Mouse (Mus musculus): ENCODE measurements at regions not wholly inside any gene's neighbourhood (a gene's known extent, or its start where the extent isn't known, plus 50 kb on each side); places are given as distances from the start of the nearest gene placed in this dataset.

GRCm38 (mm10) chr10:117460366-117460730 is 80.5 kb upstream of the Cpsf6 start:
- H3K36me3 ChIP-seq, result no peaks in the 10 kb centered on the region
- H3K4me3 ChIP-seq, result no peak overlapping the region
- no peak overlapping the region for H3K4me2 ChIP-seq (replicated peaks)
- H3K9me3 ChIP-seq, result no peaks in the 10 kb centered on the region
- no peak overlapping the region for H3K27ac ChIP-seq
- no peak overlapping the region for H3K9ac ChIP-seq
- WGBS, result 89% methylated on average over 6 of the region's 6 CpGs
- H3K4me1 ChIP-seq, result no peaks in the 10 kb centered on the region
- no peak for ATAC-seq (ENCODE audit: insufficient number of reproducible peaks, insufficient read depth, low FRiP score, low TSS enrichment)
- H3K27me3 ChIP-seq, result no peaks in the 10 kb centered on the region

GRCm38 (mm10) chr10:117459651-117460365 is 80.0 kb upstream of the Cpsf6 start:
- H3K9ac ChIP-seq, result no peak overlapping the region; the same call in 1 of the 2 replicates
- no peaks in the 10 kb centered on the region for H3K36me3 ChIP-seq
- 88% methylated on average over 10 of the region's 10 CpGs for WGBS
- no peak overlapping the region for H3K4me3 ChIP-seq
- ATAC-seq (ENCODE audit: insufficient number of reproducible peaks, insufficient read depth, low FRiP score, low TSS enrichment), result no peak
- H3K27ac ChIP-seq, result no peak overlapping the region
- H3K4me2 ChIP-seq (replicated peaks), result no peak overlapping the region
- no peaks in the 10 kb centered on the region for H3K27me3 ChIP-seq
- no peaks in the 10 kb centered on the region for H3K9me3 ChIP-seq
- no peaks in the 10 kb centered on the region for H3K4me1 ChIP-seq

- Histone ChIP-seq H3K9me3 (no peaks in the 10 kb centered on the region), H3K4me3 (no peak overlapping the region), H3K4me1 (no peaks in the 10 kb centered on the region), H3K36me3 (no peaks in the 10 kb centered on the region), H3K9ac (no peak overlapping the region; the same call in 1 of the 2 replicates), H3K27ac (no peak overlapping the region), H3K4me2 (replicated peaks) (no peak overlapping the region), H3K27me3 (no peaks in the 10 kb centered on the region)
- no peak for ATAC-seq (ENCODE audit: insufficient number of reproducible peaks, insufficient read depth, low FRiP score, low TSS enrichment)
- WGBS, result 75% methylated on average over 2 of the region's 2 CpGs
These were observed 79.2 kb upstream of the Cpsf6 start for GRCm38 (mm10) chr10:117459041-117459475.

GRCm38 (mm10) chr10:117458271-117459040 is 78.6 kb upstream of the Cpsf6 start:
- no peaks in the 10 kb centered on the region for H3K4me1 ChIP-seq
- no peak for ATAC-seq (ENCODE audit: insufficient number of reproducible peaks, insufficient read depth, low FRiP score, low TSS enrichment)
- no peak overlapping the region for H3K4me3 ChIP-seq
- no peaks in the 10 kb centered on the region for H3K9me3 ChIP-seq
- H3K4me2 ChIP-seq (replicated peaks), result no peak overlapping the region
- H3K27ac ChIP-seq, result no peak overlapping the region
- H3K9ac ChIP-seq, result no peak overlapping the region
- H3K36me3 ChIP-seq, result no peaks in the 10 kb centered on the region
- 84% methylated on average over 11 of the region's 11 CpGs for WGBS
- no peaks in the 10 kb centered on the region for H3K27me3 ChIP-seq

- WGBS, result 80% methylated on average over 2 of the region's 2 CpGs
- H3K27ac ChIP-seq, result no peak overlapping the region
These were observed 77.8 kb upstream of the Cpsf6 start for GRCm38 (mm10) chr10:117457701-117457950.

GRCm38 (mm10) chr10:117456904-117457700 is 77.3 kb upstream of the Cpsf6 start:
- Histone ChIP-seq H3K4me2 (replicated peaks) (no peak overlapping the region), H3K36me3 (no peaks in the 10 kb centered on the region), H3K27me3 (no peaks in the 10 kb centered on the region), H3K4me1 (no peaks in the 10 kb centered on the region), H3K9ac (no peak overlapping the region), H3K27ac (no peak overlapping the region), H3K9me3 (no peaks in the 10 kb centered on the region), H3K4me3 (no peak overlapping the region)
- ATAC-seq (ENCODE audit: insufficient number of reproducible peaks, insufficient read depth, low FRiP score, low TSS enrichment), result no peak
- 64% methylated on average over 18 of the region's 18 CpGs for WGBS

More at GRCm38 (mm10) chr10:117457701-117457950, 77.8 kb upstream of the Cpsf6 start:
- Histone ChIP-seq H3K27me3 (no peaks in the 10 kb centered on the region), H3K4me3 (no peak overlapping the region), H3K9me3 (no peaks in the 10 kb centered on the region), H3K4me1 (no peaks in the 10 kb centered on the region), H3K9ac (no peak overlapping the region), H3K4me2 (replicated peaks) (no peak overlapping the region), H3K36me3 (no peaks in the 10 kb centered on the region)
- ATAC-seq (ENCODE audit: insufficient number of reproducible peaks, insufficient read depth, low FRiP score, low TSS enrichment), result no peak

GRCm38 (mm10) chr10:117456427-117456826 is 76.6 kb upstream of the Cpsf6 start:
- Histone ChIP-seq H3K27me3 (no peaks in the 10 kb centered on the region), H3K9ac (no peak overlapping the region), H3K36me3 (no peaks in the 10 kb centered on the region), H3K27ac (no peak overlapping the region), H3K4me2 (replicated peaks) (no peak overlapping the region), H3K4me1 (no peaks in the 10 kb centered on the region), H3K4me3 (no peak overlapping the region), H3K9me3 (no peaks in the 10 kb centered on the region)
- ATAC-seq (ENCODE audit: insufficient number of reproducible peaks, insufficient read depth, low FRiP score, low TSS enrichment), result no peak
- WGBS, result 55% methylated on average over 8 of the region's 8 CpGs

GRCm38 (mm10) chr10:117455595-117456302 is 75.9 kb upstream of the Cpsf6 start:
- no peak for ATAC-seq (ENCODE audit: insufficient number of reproducible peaks, insufficient read depth, low FRiP score, low TSS enrichment)
- no peaks in the 10 kb centered on the region for H3K4me1 ChIP-seq
- WGBS, result 74% methylated on average over 9 of the region's 9 CpGs

GRCm38 (mm10) chr10:117454711-117455591 is 75.1 kb upstream of the Cpsf6 start:
- Histone ChIP-seq H3K9ac (no peak overlapping the region), H3K4me3 (no peak overlapping the region), H3K36me3 (no peaks in the 10 kb centered on the region), H3K27ac (no peak overlapping the region), H3K27me3 (no peaks in the 10 kb centered on the region), H3K9me3 (no peaks in the 10 kb centered on the region), H3K4me1 (no peaks in the 10 kb centered on the region), H3K4me2 (replicated peaks) (no peak overlapping the region)
- WGBS, result 64% methylated on average over 12 of the region's 12 CpGs
- no peak for ATAC-seq (ENCODE audit: insufficient number of reproducible peaks, insufficient read depth, low FRiP score, low TSS enrichment)

More at GRCm38 (mm10) chr10:117455595-117456302, 75.9 kb upstream of the Cpsf6 start:
- Histone ChIP-seq H3K4me2 (replicated peaks) (no peak overlapping the region), H3K9me3 (no peaks in the 10 kb centered on the region), H3K36me3 (no peaks in the 10 kb centered on the region), H3K27ac (no peak overlapping the region), H3K9ac (no peak overlapping the region), H3K4me3 (no peak overlapping the region), H3K27me3 (no peaks in the 10 kb centered on the region)

GRCm38 (mm10) chr10:117454171-117454500 is 74.3 kb upstream of the Cpsf6 start:
- H3K36me3 ChIP-seq, result no peaks in the 10 kb centered on the region
- H3K27me3 ChIP-seq, result no peaks in the 10 kb centered on the region
- H3K4me1 ChIP-seq, result no peaks in the 10 kb centered on the region
- no peak overlapping the region for H3K9ac ChIP-seq
- no peak overlapping the region for H3K27ac ChIP-seq
- no peak overlapping the region for H3K4me2 ChIP-seq (replicated peaks)
- H3K9me3 ChIP-seq, result no peaks in the 10 kb centered on the region
- ATAC-seq (ENCODE audit: insufficient number of reproducible peaks, insufficient read depth, low FRiP score, low TSS enrichment), result no peak
- WGBS, result 89% methylated on average over 3 of the region's 3 CpGs
- no peak overlapping the region for H3K4me3 ChIP-seq

All from embryonic facial prominence, embryonic 12.5 days (tissue).